Mouse (Mus musculus): ENCODE data around the gene Fry. TPM values are rescaled to one million over a fixed set of nuclear protein-coding genes. Genes with fewer than 3 reads are reported as not detected.

The Fry gene
- total and polyA plus RNA-seq, 3 experiments = 1.9 to 2.3 TPM; not detected in 1

DNA sequence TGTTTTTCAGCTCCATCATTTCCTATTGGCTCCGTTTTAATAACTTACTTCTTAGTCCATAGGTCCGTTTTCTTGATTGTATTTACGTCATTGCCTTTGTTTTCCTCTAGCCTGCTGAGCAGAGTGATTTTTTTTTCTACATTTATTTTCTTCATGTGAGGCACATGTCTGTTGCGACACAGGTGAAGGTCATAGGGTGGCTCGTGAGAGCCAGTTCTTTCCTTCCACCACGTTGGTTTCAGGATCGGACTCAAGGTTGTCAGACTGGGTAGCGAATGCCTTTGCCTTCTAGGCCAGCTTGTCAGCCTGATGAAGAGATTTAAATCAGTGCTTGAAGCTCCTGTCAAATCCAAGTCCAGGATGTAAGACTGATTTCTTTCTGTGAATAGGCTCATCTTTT is 101.0 kb downstream of the Fry start:
- H3K79me2 ChIP-seq (ENCODE audit: control insufficient read depth, insufficient read depth, low read length, poor library complexity) = no peaks in the 10 kb centered on the region
- no peaks in the 10 kb centered on the region for H3K27me3 ChIP-seq (ENCODE audit: control insufficient read depth in 1 of 2, insufficient read depth in 2 of 2, low read length in 2 of 2)
- H3K9ac ChIP-seq (ENCODE audit: control insufficient read depth, low read depth, low read length, poor library complexity, severe bottlenecking) = no peak overlapping the region
- TF ChIP-seq CTCF (IDR thresholded peaks at IDR 0.05 in 2 of 3, conservative IDR thresholded peaks at IDR 0.05 in 1 of 3; ENCODE audit: control insufficient read depth in 1 of 3, insufficient read depth in 1 of 3, low read depth in 2 of 3, low read length in 3 of 3, poor library complexity in 1 of 3, severe bottlenecking in 1 of 3) (no peak), MAZ (IDR thresholded peaks at IDR 0.05; ENCODE audit: low read depth, low read length) (no peak), KAT2A (conservative IDR thresholded peaks at IDR 0.05; ENCODE audit: low read depth, low read length) (no peak), GATA1 (IDR thresholded peaks at IDR 0.05; ENCODE audit: low read depth, low read length) (no peak), RCOR1 (IDR thresholded peaks at IDR 0.05; ENCODE audit: low read depth, low read length) (no peak), ZNF384 (IDR thresholded peaks at IDR 0.05; ENCODE audit: low read depth, low read length) (no peak), E2F4 (IDR thresholded peaks at IDR 0.05; ENCODE audit: borderline replicate concordance, low read depth, low read length) (no peak), SMC3 (IDR thresholded peaks at IDR 0.05; ENCODE audit: low read depth, low read length) (no peak), NELFE (IDR thresholded peaks at IDR 0.05; ENCODE audit: low read depth, low read length) (no peak), USF1 (IDR thresholded peaks at IDR 0.05; ENCODE audit: low read depth, low read length) (no peak), MYB (IDR thresholded peaks at IDR 0.05; ENCODE audit: low read depth, low read length) (no peak), JUND (IDR thresholded peaks at IDR 0.05; ENCODE audit: low read depth, low read length) (no peak), POLR2AphosphoS2 (IDR thresholded peaks at IDR 0.05; ENCODE audit: low read length) (no peak), CHD2 (IDR thresholded peaks at IDR 0.05; ENCODE audit: low read length) (no peak)
- no peaks in the 10 kb centered on the region; a peak in 1 of 4 replicates for H3K4me1 ChIP-seq (ENCODE audit: control insufficient read depth in 1 of 2, insufficient read depth in 2 of 2, low read length in 2 of 2)
- no peak overlapping the region for H3K27ac ChIP-seq (ENCODE audit: control insufficient read depth, low read depth, low read length)
- no peaks in the 10 kb centered on the region for H3K9me3 ChIP-seq (replicated peaks; ENCODE audit: insufficient read depth, low read length)
- H3K4me3 ChIP-seq (ENCODE audit: control insufficient read depth in 1 of 2, insufficient read depth in 1 of 2, low read depth in 2 of 2, low read length in 2 of 2) = no peak overlapping the region
- no peaks in the 10 kb centered on the region for H3K36me3 ChIP-seq (ENCODE audit: control insufficient read depth in 1 of 2, insufficient read depth in 2 of 2, low read length in 2 of 2)
- no peak for DNase-seq (ENCODE audit: low read depth, low spot score)

DNA sequence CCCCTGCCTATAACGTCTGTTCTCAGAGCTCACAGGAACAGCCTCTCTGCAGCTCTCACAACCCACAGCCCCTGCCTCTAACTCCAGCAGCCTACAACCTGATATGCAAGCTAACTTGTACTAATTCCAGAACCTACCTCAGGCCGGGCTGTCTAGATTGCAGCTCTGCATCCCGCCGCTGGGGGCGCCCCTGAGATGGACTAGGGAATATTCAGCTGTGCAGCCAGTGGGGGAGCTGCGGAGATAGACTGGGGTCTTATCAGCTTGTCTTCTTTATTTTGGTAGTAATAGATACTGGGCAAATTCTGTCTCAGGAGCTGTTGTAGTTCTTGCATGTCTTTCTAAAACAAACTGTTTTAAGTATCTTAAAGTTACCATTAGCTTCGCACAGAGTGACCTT is 101.9 kb downstream of the Fry start:
- Histone ChIP-seq H3K36me3 (ENCODE audit: control insufficient read depth in 1 of 2, insufficient read depth in 2 of 2, low read length in 2 of 2) (no peaks in the 10 kb centered on the region), H3K27ac (ENCODE audit: control insufficient read depth, low read depth, low read length) (no peak overlapping the region), H3K9me3 (replicated peaks; ENCODE audit: insufficient read depth, low read length) (no peaks in the 10 kb centered on the region), H3K4me3 (ENCODE audit: control insufficient read depth in 1 of 2, insufficient read depth in 1 of 2, low read depth in 2 of 2, low read length in 2 of 2) (no peak overlapping the region), H3K9ac (ENCODE audit: control insufficient read depth, low read depth, low read length, poor library complexity, severe bottlenecking) (no peak overlapping the region), H3K27me3 (ENCODE audit: control insufficient read depth in 1 of 2, insufficient read depth in 2 of 2, low read length in 2 of 2) (no peaks in the 10 kb centered on the region), H3K4me1 (ENCODE audit: control insufficient read depth in 1 of 2, insufficient read depth in 2 of 2, low read length in 2 of 2) (no peaks in the 10 kb centered on the region; a peak in 1 of 4 replicates), H3K79me2 (ENCODE audit: control insufficient read depth, insufficient read depth, low read length, poor library complexity) (no peaks in the 10 kb centered on the region)
- TF ChIP-seq USF2 (IDR thresholded peaks at IDR 0.05; ENCODE audit: borderline replicate concordance in 1 of 2, insufficient read depth in 1 of 2, low read depth in 1 of 2, low read length in 2 of 2) = no peak
- peak; percentile 39; the same call in 1 of the 2 replicates for TF ChIP-seq GATA1 (IDR thresholded peaks at IDR 0.05; ENCODE audit: low read depth, low read length)
- TF ChIP-seq CHD2 (IDR thresholded peaks at IDR 0.05; ENCODE audit: low read length) = no peak
- peak; percentile 31 to 96 (median 79); a peak in 5 of 6 replicates for TF ChIP-seq CTCF (IDR thresholded peaks at IDR 0.05 in 2 of 3, conservative IDR thresholded peaks at IDR 0.05 in 1 of 3; ENCODE audit: control insufficient read depth in 1 of 3, insufficient read depth in 1 of 3, low read depth in 2 of 3, low read length in 3 of 3, poor library complexity in 1 of 3, severe bottlenecking in 1 of 3)
- peak; percentile 13 for TF ChIP-seq RAD21 (IDR thresholded peaks at IDR 0.05; ENCODE audit: low read depth, low read length)
- peak; percentile 67 for DNase-seq (ENCODE audit: low read depth, low spot score)
